Mouse (Mus musculus): ENCODE data around the gene Il1b. TPM values are rescaled to one million over a fixed set of nuclear protein-coding genes. Genes with fewer than 3 reads are reported as not detected.

Il1b gene
- polyA plus RNA-seq, 1 experiment from 2014 or later: not detected

GRCm38 (mm10) chr2:129315831-129316230 lies 55.1 kb downstream of the Il1b start:
- H3K9me3 ChIP-seq (replicated peaks): no peaks in the 10 kb centered on the region
- 81% methylated on average over 4 of the region's 4 CpGs for WGBS
- H3K27ac ChIP-seq (replicated peaks): no peak overlapping the region
- no peak for ATAC-seq (ENCODE audit: low FRiP score)
- H3K36me3 ChIP-seq: no peaks in the 10 kb centered on the region
- H3K27me3 ChIP-seq (replicated peaks): no peaks in the 10 kb centered on the region
- H3K4me3 ChIP-seq (replicated peaks): no peak overlapping the region
- H3K4me1 ChIP-seq: no peaks in the 10 kb centered on the region
- H3K4me2 ChIP-seq: no peak overlapping the region
- H3K9ac ChIP-seq (replicated peaks): no peak overlapping the region

DNA sequence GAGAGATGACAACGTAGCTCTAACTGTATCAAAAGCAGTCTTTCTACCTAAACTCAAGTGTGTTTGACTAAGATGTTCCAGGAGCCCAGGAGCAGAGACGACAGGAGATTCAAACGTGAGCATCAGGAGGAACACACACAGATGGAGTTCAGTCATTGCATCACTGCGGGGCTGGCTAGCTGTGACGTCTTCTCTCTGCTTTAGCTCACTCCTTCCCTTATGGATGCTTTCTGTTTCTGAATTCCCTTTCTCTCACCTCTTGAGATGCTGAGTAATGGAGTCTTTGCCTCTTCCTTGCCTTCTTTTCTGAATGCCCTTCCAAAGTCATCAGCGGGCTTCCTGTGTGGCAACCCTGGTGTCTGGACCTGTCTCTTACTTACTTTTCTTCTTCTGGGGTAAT lies 56.1 kb downstream of the Il1b start:
- H3K4me2 ChIP-seq: no peak overlapping the region
- H3K4me3 ChIP-seq (replicated peaks): no peak overlapping the region
- no peaks in the 10 kb centered on the region for H3K27me3 ChIP-seq (replicated peaks)
- H3K4me1 ChIP-seq: no peaks in the 10 kb centered on the region
- ATAC-seq (ENCODE audit: low FRiP score): no peak
- H3K27ac ChIP-seq (replicated peaks): no peak overlapping the region
- no peaks in the 10 kb centered on the region for H3K36me3 ChIP-seq
- no peak overlapping the region for H3K9ac ChIP-seq (replicated peaks)
- H3K9me3 ChIP-seq (replicated peaks): no peaks in the 10 kb centered on the region
- 84% methylated on average over 6 of the region's 6 CpGs for WGBS

Other genes starting within 250 kb of the Il1b start
- 22.6 and 23.6 TPM in 2 replicates for gene Chchd5, start 241.4 kb downstream of the Il1b start, polyA plus RNA-seq (2015; fragmentation: Nextera tagmentation; extraction: Ambion mirVana)
- 48.2 and 48.9 TPM in 2 replicates for gene Slc20a1, start 172.4 kb downstream of the Il1b start, polyA plus RNA-seq (2015; fragmentation: Nextera tagmentation; extraction: Ambion mirVana)
- 5.8 and 14.6 TPM in 2 replicates for gene Ckap2l, start 73.9 kb downstream of the Il1b start, polyA plus RNA-seq (2015; fragmentation: Nextera tagmentation; extraction: Ambion mirVana)
- gene Il1a, start 61.2 kb downstream of the Il1b start, polyA plus RNA-seq (2015; fragmentation: Nextera tagmentation; extraction: Ambion mirVana): 0.20 and 0.36 TPM in 2 replicates
- 0.09 TPM in 1 of 2 replicates, not detected in the other for gene F830045P16Rik, start 165.5 kb upstream of the Il1b start, polyA plus RNA-seq (2015; fragmentation: Nextera tagmentation; extraction: Ambion mirVana)
- gene Sirpa, start 221.7 kb upstream of the Il1b start, polyA plus RNA-seq (2015; fragmentation: Nextera tagmentation; extraction: Ambion mirVana): 31.4 and 36.4 TPM in 2 replicates

Data from neural tube, embryonic 15.5 days (tissue).